In the genomic region with DNA sequence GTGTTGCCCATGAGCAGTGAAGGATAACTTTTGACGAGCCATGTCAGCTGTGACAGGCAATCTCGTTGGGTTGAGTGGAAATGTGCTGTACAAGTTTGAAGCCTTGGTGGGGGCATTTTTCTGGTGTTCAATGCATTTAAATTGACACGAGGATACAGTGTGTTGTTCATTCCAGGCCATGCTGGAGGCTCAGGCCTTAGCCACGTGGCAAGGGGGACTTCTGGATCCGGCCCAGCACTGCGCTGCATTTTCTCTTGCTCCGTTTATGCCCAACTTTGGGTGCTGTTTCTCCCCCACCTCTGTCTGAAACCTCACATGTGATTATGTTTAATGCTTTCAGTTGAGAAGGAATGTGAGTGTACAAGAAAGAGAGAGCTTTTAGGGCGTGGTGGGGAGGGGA, we compare ENCODE assay signal across 17 mouse cellular contexts.
"Had no signal": no experiment of that assay in that cellular context is flagged by ENCODE, and none has a peak within 500 bp of the region (broad histone marks: within the 10 kb centered on the region; RNA-seq: fewer than 3 reads in every experiment).

No protein-coding gene starts in this region.

- H3K4me1 ChIP-seq: lung, embryonic 15.5 days; megakaryocyte, embryonic 14.5 days; stomach, embryonic 15.5 days had no signal

- H3K4me2 ChIP-seq: lung, embryonic 15.5 days; midbrain, embryonic 11.5 days; midbrain, embryonic 13.5 days; midbrain, embryonic 15.5 days; neural tube, embryonic 12.5 days; stomach, embryonic 15.5 days had no signal

- DNase-seq: liver, postnatal 0 days; lung, adult 2 months; lung, postnatal 14 days; lung, postnatal 36 days; right cerebral cortex, postnatal 14 days; thymus, adult 2 months; thymus, postnatal 25 days; thymus, postnatal 4 days had no signal

- H3K36me3 ChIP-seq: lung, embryonic 15.5 days; midbrain, embryonic 13.5 days; midbrain, embryonic 15.5 days; neural tube, embryonic 12.5 days; stomach, embryonic 15.5 days had no signal

- H3K27me3 ChIP-seq: lung, embryonic 15.5 days; megakaryocyte, embryonic 14.5 days; midbrain, embryonic 13.5 days; neural tube, embryonic 12.5 days; stomach, embryonic 15.5 days had no signal

- ATAC-seq: liver, postnatal 0 days; lung, postnatal 0 days; midbrain, embryonic 13.5 days; midbrain, embryonic 15.5 days had no signal

- H3K9ac ChIP-seq: liver, postnatal 0 days; lung, embryonic 15.5 days; midbrain, embryonic 13.5 days; midbrain, embryonic 15.5 days; neural tube, embryonic 12.5 days; stomach, embryonic 15.5 days had no signal

- H3K4me3 ChIP-seq: lung, embryonic 15.5 days; megakaryocyte, embryonic 14.5 days; midbrain, embryonic 13.5 days; midbrain, embryonic 15.5 days; neural tube, embryonic 12.5 days; stomach, embryonic 15.5 days had no signal

- H3K9me3 ChIP-seq: lung, embryonic 15.5 days; midbrain, embryonic 13.5 days; midbrain, embryonic 15.5 days; neural tube, embryonic 12.5 days; stomach, embryonic 15.5 days had no signal

- H3K27ac ChIP-seq: lung, embryonic 15.5 days; macrophage; midbrain, embryonic 13.5 days; midbrain, embryonic 15.5 days; neural tube, embryonic 12.5 days; stomach, embryonic 15.5 days had no signal
